Mouse (Mus musculus): Measurements from ENCODE around the gene Gch1. TPM values are rescaled to one million over a fixed set of nuclear protein-coding genes. Genes with fewer than 3 reads are reported as not detected.

Gch1 gene
- total and polyA plus RNA-seq, 3 experiments = 4.4 to 6.6 TPM; not detected in 1

DNA sequence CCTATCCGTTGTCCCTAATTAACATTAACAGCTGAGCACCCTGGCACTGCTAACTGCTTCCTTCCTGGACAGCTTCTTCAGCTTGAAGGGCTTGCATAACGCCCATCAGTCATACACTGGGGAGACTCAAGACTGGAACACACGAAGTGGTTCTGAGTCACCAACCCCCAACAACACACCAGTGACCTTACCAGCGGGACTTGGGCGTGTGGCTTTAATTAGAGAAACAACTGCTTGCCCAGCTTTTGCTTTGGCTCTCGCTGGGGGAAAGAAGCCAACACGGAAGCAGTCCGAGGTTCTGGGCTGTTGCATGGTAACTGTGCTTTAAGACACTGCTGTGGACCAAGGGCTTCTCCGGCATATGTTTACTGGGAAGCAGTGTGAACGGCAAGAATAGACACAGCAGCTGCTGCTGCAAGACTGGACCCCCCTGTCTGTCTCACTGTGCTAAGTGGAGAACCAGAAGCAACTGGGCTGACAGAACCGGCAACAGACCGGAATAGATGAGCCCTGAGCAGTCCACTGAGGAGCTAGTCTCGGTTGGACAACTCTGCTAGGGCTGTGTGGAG, 11.3 kb downstream of the Gch1 start:
- H3K27ac ChIP-seq (ENCODE audit: control insufficient read depth, low read depth, low read length) = no peak overlapping the region

DNA sequence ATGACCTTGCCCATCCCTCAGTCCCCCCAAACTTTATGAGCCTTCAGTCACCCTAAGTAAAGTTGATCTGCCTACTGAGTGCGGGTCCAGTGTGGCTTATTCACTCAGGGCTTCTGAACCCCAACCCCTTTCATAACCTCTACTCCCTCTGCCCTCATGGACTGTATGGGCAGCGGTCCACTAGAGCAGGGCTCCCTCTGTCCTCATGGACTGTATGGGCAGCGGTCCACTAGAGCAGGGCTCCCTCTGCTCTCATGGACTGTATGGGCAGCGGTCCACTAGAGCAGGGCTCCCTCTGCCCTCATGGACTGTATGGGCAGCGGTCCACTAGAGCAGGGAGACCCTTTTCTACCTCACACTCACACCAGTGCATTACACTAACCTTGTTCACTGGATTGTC, 13.0 kb downstream of the Gch1 start:
- H3K79me2 ChIP-seq (ENCODE audit: control insufficient read depth, insufficient read depth, low read length, poor library complexity) = peaks cover 2% of the 10 kb centered on the region; the same call in 1 of the 2 replicates
- H3K9ac ChIP-seq (ENCODE audit: control insufficient read depth, low read depth, low read length, poor library complexity, severe bottlenecking) = no peak overlapping the region
- no peak overlapping the region for H3K27ac ChIP-seq (ENCODE audit: control insufficient read depth, low read depth, low read length)
- no peak overlapping the region for H3K4me3 ChIP-seq (ENCODE audit: control insufficient read depth in 1 of 2, insufficient read depth in 1 of 2, low read depth in 2 of 2, low read length in 2 of 2)
- H3K27me3 ChIP-seq (ENCODE audit: control insufficient read depth in 1 of 2, insufficient read depth in 2 of 2, low read length in 2 of 2) = no peaks in the 10 kb centered on the region
- peaks cover 0 to 20% of the 10 kb centered on the region in 2 experiments; a peak in 3 of 4 replicates for H3K36me3 ChIP-seq (ENCODE audit: control insufficient read depth in 1 of 2, insufficient read depth in 2 of 2, low read length in 2 of 2)
- DNase-seq (ENCODE audit: low read depth, low spot score) = no peak
- no peaks in the 10 kb centered on the region for H3K9me3 ChIP-seq (replicated peaks; ENCODE audit: insufficient read depth, low read length)
- no peak for TF ChIP-seq TAL1 (IDR thresholded peaks at IDR 0.05; ENCODE audit: low read length)
- TF ChIP-seq POLR2A (IDR thresholded peaks at IDR 0.05; ENCODE audit: control insufficient read depth in 1 of 2, insufficient read depth in 1 of 2, low read depth in 1 of 2, low read length in 2 of 2, poor library complexity in 1 of 2) = no peak
- TF ChIP-seq NELFE (IDR thresholded peaks at IDR 0.05; ENCODE audit: low read depth, low read length) = no peak
- peaks cover 0 to 15% of the 10 kb centered on the region in 2 experiments; a peak in 3 of 4 replicates for H3K4me1 ChIP-seq (ENCODE audit: control insufficient read depth in 1 of 2, insufficient read depth in 2 of 2, low read length in 2 of 2)

More for the DNA sequence above, 11.3 kb downstream of the Gch1 start:
- Histone ChIP-seq H3K4me1 (ENCODE audit: control insufficient read depth in 1 of 2, insufficient read depth in 2 of 2, low read length in 2 of 2) (peaks cover 0 to 5% of the 10 kb centered on the region in 2 experiments; a peak in 2 of 4 replicates), H3K9me3 (replicated peaks; ENCODE audit: insufficient read depth, low read length) (no peaks in the 10 kb centered on the region), H3K36me3 (ENCODE audit: control insufficient read depth in 1 of 2, insufficient read depth in 2 of 2, low read length in 2 of 2) (peaks cover 0 to 6% of the 10 kb centered on the region in 2 experiments; a peak in 3 of 4 replicates), H3K4me3 (ENCODE audit: control insufficient read depth in 1 of 2, insufficient read depth in 1 of 2, low read depth in 2 of 2, low read length in 2 of 2) (no peak overlapping the region), H3K27me3 (ENCODE audit: control insufficient read depth in 1 of 2, insufficient read depth in 2 of 2, low read length in 2 of 2) (no peaks in the 10 kb centered on the region), H3K9ac (ENCODE audit: control insufficient read depth, low read depth, low read length, poor library complexity, severe bottlenecking) (no peak overlapping the region), H3K79me2 (ENCODE audit: control insufficient read depth, insufficient read depth, low read length, poor library complexity) (peaks cover 3% of the 10 kb centered on the region; the same call in 1 of the 2 replicates)
- TF ChIP-seq MAX (IDR thresholded peaks at IDR 0.05; ENCODE audit: low read length) (no peak), TBP (IDR thresholded peaks at IDR 0.05; ENCODE audit: low read depth, low read length) (no peak), MYC (IDR thresholded peaks at IDR 0.05; ENCODE audit: low read depth, low read length) (no peak), ELF1 (IDR thresholded peaks at IDR 0.05; ENCODE audit: low read depth, low read length) (no peak), NRF1 (IDR thresholded peaks at IDR 0.05; ENCODE audit: insufficient read depth, low read depth, low read length, poor library complexity, severe bottlenecking) (no peak), MXI1 (IDR thresholded peaks at IDR 0.05; ENCODE audit: low read depth, low read length) (no peak), CTCF (IDR thresholded peaks at IDR 0.05 in 2 of 3, conservative IDR thresholded peaks at IDR 0.05 in 1 of 3; ENCODE audit: control insufficient read depth in 1 of 3, insufficient read depth in 1 of 3, low read depth in 2 of 3, low read length in 3 of 3, poor library complexity in 1 of 3, severe bottlenecking in 1 of 3) (no peak), MEF2A (IDR thresholded peaks at IDR 0.05; ENCODE audit: extremely low read depth, insufficient replicate concordance, low read depth, low read length, poor library complexity, severe bottlenecking) (no peak), ZMIZ1 (IDR thresholded peaks at IDR 0.05; ENCODE audit: low read depth, low read length) (no peak), SIN3A (IDR thresholded peaks at IDR 0.05; ENCODE audit: low read length) (no peak), POLR2AphosphoS2 (IDR thresholded peaks at IDR 0.05; ENCODE audit: low read length) (no peak), USF2 (IDR thresholded peaks at IDR 0.05; ENCODE audit: borderline replicate concordance in 1 of 2, insufficient read depth in 1 of 2, low read depth in 1 of 2, low read length in 2 of 2) (no peak), USF1 (IDR thresholded peaks at IDR 0.05; ENCODE audit: low read depth, low read length) (no peak), ZC3H11A (IDR thresholded peaks at IDR 0.05; ENCODE audit: low read depth, low read length) (no peak), HCFC1 (IDR thresholded peaks at IDR 0.05; ENCODE audit: low read depth, low read length) (no peak), E2F4 (IDR thresholded peaks at IDR 0.05; ENCODE audit: borderline replicate concordance, low read depth, low read length) (no peak), TCF12 (IDR thresholded peaks at IDR 0.05; ENCODE audit: low read depth, low read length) (no peak), MAFK (IDR thresholded peaks at IDR 0.05; ENCODE audit: borderline replicate concordance, low read depth, low read length) (no peak), UBTF (IDR thresholded peaks at IDR 0.05; ENCODE audit: borderline replicate concordance, insufficient read depth, low read depth, low read length) (no peak)
- DNase-seq (ENCODE audit: low read depth, low spot score) = no peak

All from MEL (cell line).